Mouse (Mus musculus) intestine, embryonic 14.5 days (tissue): Measurements from ENCODE around the gene Cox5a. TPM values are rescaled to one million over a fixed set of nuclear protein-coding genes. Genes with fewer than 3 reads are reported as not detected.

Experiments used
- ATAC-seq: fragments of 200-750 bp; cut with Nextera tagmentation; replicated peaks from 2 replicates; pipeline ENCODE4 v1.8.0; 2017; ENCODE audit warnings: low read depth, moderate number of reproducible peaks, moderate TSS enrichment, moderate library complexity; ENCODE audit not compliant: low FRiP score, low TSS enrichment
- DNase-seq: peaks from one replicate; pipeline ENCODE4 v3.0.0-alpha.2; 2018; ENCODE audit warnings: low spot score
- H3K27ac ChIP-seq: fragments of 300-500 bp; sonication (generic); 2 replicates; pipeline ENCODE4 v1.5.1; 2014; ENCODE audit warnings: low read depth, mild to moderate bottlenecking, control low read depth
- H3K27me3 ChIP-seq: fragments of 300-500 bp; sonication (generic); replicated peaks from 2 replicates; pipeline ENCODE4 v1.6.1; 2014; ENCODE audit warnings: low read length, control low read depth; ENCODE audit not compliant: control insufficient read depth, insufficient read depth
- H3K36me3 ChIP-seq: fragments of 300-500 bp; sonication (generic); 2 replicates; pipeline ENCODE4 v1.6.1; 2014; ENCODE audit warnings: low read length, control low read depth; ENCODE audit not compliant: control insufficient read depth, insufficient read depth
- H3K4me1 ChIP-seq: fragments of 300-500 bp; sonication (generic); replicated peaks from 2 replicates; pipeline ENCODE4 v1.6.1; 2014; ENCODE audit warnings: low read length, control low read depth, mixed read lengths; ENCODE audit not compliant: control insufficient read depth, insufficient read depth
- H3K4me2 ChIP-seq: fragments of 300-500 bp; sonication (generic); 2 replicates; pipeline ENCODE4 v1.6.1; 2014; ENCODE audit warnings: low read length
- H3K4me3 ChIP-seq: fragments of 300-500 bp; sonication (generic); 2 replicates; pipeline ENCODE4 v1.5.1; 2014; ENCODE audit warnings: low read depth, low read length, control low read depth, mixed read lengths
- H3K9ac ChIP-seq: fragments of 300-500 bp; sonication (generic); 2 replicates; pipeline ENCODE4 v1.6.1; 2014; ENCODE audit warnings: mild to moderate bottlenecking, low read length
- H3K9me3 ChIP-seq: fragments of 300-500 bp; sonication (generic); 2 replicates; pipeline ENCODE4 v1.6.1; 2016; ENCODE audit warnings: low read length, control low read depth; ENCODE audit not compliant: control insufficient read depth
- WGBS: fragments of 180-500 bp; shearing (Covaris S2); extraction: QIAGEN DNeasy Blood & Tissue Kit; methylation state at CpG from one replicate; pipeline ENCODE4 v1.1.7; 2014; 5-methylcytosine and 5-hydroxymethylcytosine counted together
- polyA plus RNA-seq: library from polyadenylated mRNA; unstranded; fragments of >200 nt; fragmentation: Nextera tagmentation; extraction: Ambion mirVana; gene quantifications from 2 replicates; pipeline ENCODE4 v1.2.1, GENCODE M21; 2014

The Cox5a gene
- polyA plus RNA-seq, 1 experiment from 2014 or later = 687 TPM

- H3K9me3 ChIP-seq = no peaks in the 10 kb centered on the region
- 71% methylated on average over 3 of the region's 3 CpGs for WGBS
- ATAC-seq = no peak
- no peaks in the 10 kb centered on the region for H3K27me3 ChIP-seq
- H3K9ac ChIP-seq = no peak overlapping the region
- no peak overlapping the region for H3K4me2 ChIP-seq
- H3K4me1 ChIP-seq = no peaks in the 10 kb centered on the region
- DNase-seq = no peak
- H3K36me3 ChIP-seq = peaks cover 51% of the 10 kb centered on the region
- H3K4me3 ChIP-seq = no peak overlapping the region
- no peak overlapping the region for H3K27ac ChIP-seq
Measured at GRCm38 (mm10) chr9:57575577-57575976, 54.5 kb downstream of the Cox5a start.

GRCm38 (mm10) chr9:57577144-57577849 is 56.2 kb downstream of the Cox5a start:
- H3K4me2 ChIP-seq = no peak overlapping the region
- DNase-seq (no peak), ATAC-seq (no peak)
- H3K9ac ChIP-seq = no peak overlapping the region
- peaks cover 56% of the 10 kb centered on the region for H3K36me3 ChIP-seq
- no peaks in the 10 kb centered on the region for H3K9me3 ChIP-seq
- no peaks in the 10 kb centered on the region for H3K27me3 ChIP-seq
- WGBS = 83% methylated on average over 6 of the region's 6 CpGs
- no peak overlapping the region for H3K4me3 ChIP-seq
- no peak overlapping the region for H3K27ac ChIP-seq
- no peaks in the 10 kb centered on the region for H3K4me1 ChIP-seq

Other genes starting within 250 kb of the Cox5a start
- 27.5 and 29.2 TPM in 2 replicates for gene Ppcdc, start 81.2 kb upstream of the Cox5a start, polyA plus RNA-seq
- gene Scamp5, start 53.2 kb upstream of the Cox5a start, polyA plus RNA-seq = 13.1 and 13.7 TPM in 2 replicates
- gene Rpp25, start 17.2 kb upstream of the Cox5a start, polyA plus RNA-seq = 8.6 and 10.7 TPM in 2 replicates
- 18.9 and 21.9 TPM in 2 replicates for gene Fam219b, start 16.3 kb downstream of the Cox5a start, polyA plus RNA-seq
- 40.4 and 42.7 TPM in 2 replicates for gene Mpi, start 31.5 kb downstream of the Cox5a start, polyA plus RNA-seq
- 75.5 and 80.2 TPM in 2 replicates for gene Scamp2, start 39.7 kb downstream of the Cox5a start, polyA plus RNA-seq
- gene Ulk3, start 68.2 kb downstream of the Cox5a start, polyA plus RNA-seq = 14.2 and 14.3 TPM in 2 replicates
- not detected in 2 replicates for gene Cplx3, start 85.0 kb downstream of the Cox5a start, polyA plus RNA-seq
- not detected in 2 replicates for gene Lman1l, start 99.5 kb downstream of the Cox5a start, polyA plus RNA-seq
- gene Csk, start 132.4 kb downstream of the Cox5a start, polyA plus RNA-seq = 28.0 and 31.4 TPM in 2 replicates
- not detected in 2 replicates for gene Cyp1a2, start 162.4 kb downstream of the Cox5a start, polyA plus RNA-seq
- not detected in 2 replicates for gene Cyp1a1, start 166.7 kb downstream of the Cox5a start, polyA plus RNA-seq
- gene Edc3, start 187.3 kb downstream of the Cox5a start, polyA plus RNA-seq = 25.1 and 25.7 TPM in 2 replicates
- gene Clk3, start 244.6 kb downstream of the Cox5a start, polyA plus RNA-seq = 64.2 and 69.6 TPM in 2 replicates